Mouse (Mus musculus) Patski (cell line): ENCODE data around the gene Ppp1ca. TPM values are rescaled to one million over a fixed set of nuclear protein-coding genes. Genes with fewer than 3 reads are reported as not detected.

Source experiments
- ATAC-seq: fragments of 100-300 bp; one replicate; pipeline ENCODE4 v1.8.0; 2021
- CTCF ChIA-PET: fragments of 350-600 bp; sonication (Branson Sonifier 250); formaldehyde crosslinking; loops from one replicate; lab custom pipeline; 2022; ENCODE audit warnings: inconsistent platforms; lab: Charles Lee
- POLR2A ChIA-PET: fragments of 350-600 bp; sonication (Branson Sonifier 250); formaldehyde crosslinking; loops from one replicate; lab custom pipeline; 2022; ENCODE audit warnings: antibody characterized with exemption, inconsistent platforms; lab: Charles Lee
- DNase-seq: peaks from one replicate; pipeline ENCODE4 v3.0.0-alpha.2; 2011; ENCODE audit warnings: low read depth, low spot score
- H3K27me3 ChIP-seq: fragments of 371-371 bp; one replicate; pipeline ENCODE4 v1.5.1; 2021
- CTCF ChIP-seq: fragments of 100-300 bp; IDR thresholded peaks from one replicate; pipeline ENCODE4 v1.5.1; 2021
- in situ Hi-C: fragments of 300-500 bp; cut with MboI; formaldehyde crosslinking; loops from 3 replicates; pipeline ENCODE4 v1.11.1; 2018; ENCODE audit warnings: low pct_unique_long_range_greater_than_20kb, mixed read lengths
- polyA plus RNA-seq: library from polyadenylated mRNA; unstranded; gene quantifications from one replicate; pipeline ENCODE4 v1.2.3, GENCODE M21; 2021

The Ppp1ca gene
- polyA plus RNA-seq, result 674 TPM

DNA sequence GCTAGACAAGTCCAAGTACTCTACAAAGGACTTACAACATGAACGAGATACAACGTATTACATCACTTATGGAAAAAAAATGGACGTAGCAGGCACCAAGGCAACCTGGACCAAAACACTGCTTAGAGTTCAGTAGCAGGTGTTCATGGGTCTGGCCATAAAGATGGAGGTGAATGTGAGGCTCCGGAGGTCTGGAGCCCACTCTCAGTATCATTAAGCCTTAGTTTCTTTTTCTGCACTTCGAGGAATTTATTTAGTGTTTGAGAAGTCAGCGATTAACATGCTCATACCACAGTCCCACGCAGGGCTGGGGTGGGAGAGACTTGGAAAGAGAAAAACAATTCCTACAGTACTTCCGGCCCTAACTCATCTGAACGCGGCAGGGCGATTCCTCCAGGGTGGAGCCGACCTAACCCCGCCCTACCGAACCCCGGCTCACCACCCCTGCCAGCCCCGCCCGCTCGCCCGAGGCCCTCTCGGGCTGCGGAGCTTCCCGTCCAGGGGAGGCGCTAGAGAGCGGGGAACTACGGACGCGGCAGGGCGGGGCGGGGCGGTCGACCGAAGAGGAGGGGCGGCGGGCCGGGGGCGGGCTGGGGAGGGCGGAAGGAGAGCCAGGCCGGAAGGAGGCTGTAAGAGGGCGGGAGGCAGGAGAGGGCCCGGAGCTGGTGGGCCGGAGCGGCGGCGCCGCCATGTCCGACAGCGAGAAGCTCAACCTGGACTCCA is at the start of gene Ppp1ca:
Ppp1ca (plus strand) TSS at position 538 of the 723 bp plus-strand sequence.
- POLR2A ChIA-PET, result interaction anchor here (0.8 to 2.1 kb wide), 8 partner anchors 10 to 62 kb away, joined by 3 to 22 read pairs (median 6); partner anchors contain the start of genes AC109138.7, Clcf1 and Rad9a
- H3K27me3 ChIP-seq, result no peaks in the 10 kb centered on the region
- peak; percentile 66 for DNase-seq
- in situ Hi-C loops, result no loop called here
- peak; percentile 91 for ATAC-seq
- TF ChIP-seq CTCF, result no peak
- CTCF ChIA-PET, result interaction anchor here (0.5 to 2.8 kb wide), 9 partner anchors 9 to 36 kb away, joined by 3 to 6 read pairs (median 3); no protein-coding TSS in a partner anchor

DNA sequence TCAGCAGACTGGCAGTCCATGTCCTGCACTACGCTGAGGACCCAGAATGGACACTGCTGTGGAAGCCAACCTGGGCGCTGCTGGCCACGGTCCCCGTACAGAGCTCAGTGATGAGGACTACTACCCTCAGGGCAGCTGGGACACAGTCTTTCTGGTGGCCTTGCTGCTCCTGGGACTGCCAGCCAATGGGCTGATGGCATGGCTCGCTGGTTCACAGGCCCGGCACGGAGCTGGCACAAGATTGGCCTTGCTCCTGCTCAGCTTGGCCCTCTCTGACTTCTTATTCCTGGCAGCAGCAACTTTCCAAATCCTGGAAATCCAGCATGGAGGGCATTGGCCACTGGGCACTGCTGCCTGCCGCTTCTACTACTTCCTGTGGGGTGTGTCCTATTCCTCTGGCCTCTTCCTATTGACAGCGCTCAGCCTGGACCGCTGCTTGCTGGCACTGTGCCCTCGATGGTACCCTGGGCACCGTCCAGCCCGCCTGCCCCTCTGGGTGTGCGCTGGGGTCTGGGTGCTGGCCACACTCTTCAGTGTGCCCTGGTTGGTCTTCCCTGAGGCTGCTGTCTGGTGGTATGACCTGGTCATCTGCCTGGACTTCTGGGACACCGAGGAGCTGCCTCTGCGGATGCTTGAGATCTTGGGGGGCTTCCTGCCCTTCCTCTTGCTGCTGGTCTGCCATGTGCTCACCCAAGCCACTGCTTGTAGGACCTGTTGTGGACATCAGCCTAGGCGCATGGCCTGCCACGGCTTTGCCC is 49.3 kb upstream of the Ppp1ca start:
- ChIA-PET CTCF (interaction anchor here (1.2 to 1.7 kb wide), 3 partner anchors 10 to 19 kb away, joined by 3 to 7 read pairs (median 3); partner anchors contain the start of gene Aip), POLR2A (interaction anchor here (0.6 kb wide), 1 partner anchor 113 kb away, joined by 3 read pairs; no protein-coding TSS in a partner anchor)
- no peak for TF ChIP-seq CTCF
- H3K27me3 ChIP-seq, result no peaks in the 10 kb centered on the region
- in situ Hi-C loops, result no loop called here
- ATAC-seq (no peak), DNase-seq (no peak)

DNA sequence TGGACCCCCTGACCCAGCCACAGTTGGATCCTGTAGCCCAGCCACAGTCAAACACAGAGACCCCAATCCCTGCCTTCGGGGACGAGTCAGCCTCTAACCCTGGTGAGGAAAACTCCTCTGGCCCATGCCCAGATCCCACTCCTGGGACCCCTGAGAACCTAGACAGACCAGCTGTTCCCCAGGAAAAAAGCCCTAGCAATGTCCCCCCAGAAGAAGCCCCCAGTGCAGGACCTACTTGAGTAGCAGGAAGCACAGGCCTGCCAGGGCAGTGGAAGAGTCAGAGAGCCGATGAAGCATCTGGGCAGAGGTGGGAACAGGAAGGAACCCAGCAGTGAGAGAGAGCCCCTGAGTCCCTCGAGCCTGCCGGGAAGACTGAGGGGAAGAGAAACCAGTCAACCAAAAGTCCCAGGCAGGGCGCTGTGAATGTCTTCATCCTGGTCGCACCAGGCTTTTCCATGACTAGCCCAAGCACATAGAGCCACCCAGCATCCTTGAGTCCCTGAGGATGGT is 48.1 kb upstream of the Ppp1ca start, which contains the start of gene Cabp4:
Cabp4 (minus strand) TSS at position 275 of the 510 bp plus-strand sequence.
- no peak for DNase-seq
- in situ Hi-C loops, result no loop called here
- no peaks in the 10 kb centered on the region for H3K27me3 ChIP-seq
- ATAC-seq, result no peak
- CTCF ChIA-PET, result interaction anchor here (1.5 kb wide), 1 partner anchor 19 kb away, joined by 7 read pairs; the partner anchor contains the start of gene Aip
- POLR2A ChIA-PET, result no interaction called here
- no peak for TF ChIP-seq CTCF

DNA sequence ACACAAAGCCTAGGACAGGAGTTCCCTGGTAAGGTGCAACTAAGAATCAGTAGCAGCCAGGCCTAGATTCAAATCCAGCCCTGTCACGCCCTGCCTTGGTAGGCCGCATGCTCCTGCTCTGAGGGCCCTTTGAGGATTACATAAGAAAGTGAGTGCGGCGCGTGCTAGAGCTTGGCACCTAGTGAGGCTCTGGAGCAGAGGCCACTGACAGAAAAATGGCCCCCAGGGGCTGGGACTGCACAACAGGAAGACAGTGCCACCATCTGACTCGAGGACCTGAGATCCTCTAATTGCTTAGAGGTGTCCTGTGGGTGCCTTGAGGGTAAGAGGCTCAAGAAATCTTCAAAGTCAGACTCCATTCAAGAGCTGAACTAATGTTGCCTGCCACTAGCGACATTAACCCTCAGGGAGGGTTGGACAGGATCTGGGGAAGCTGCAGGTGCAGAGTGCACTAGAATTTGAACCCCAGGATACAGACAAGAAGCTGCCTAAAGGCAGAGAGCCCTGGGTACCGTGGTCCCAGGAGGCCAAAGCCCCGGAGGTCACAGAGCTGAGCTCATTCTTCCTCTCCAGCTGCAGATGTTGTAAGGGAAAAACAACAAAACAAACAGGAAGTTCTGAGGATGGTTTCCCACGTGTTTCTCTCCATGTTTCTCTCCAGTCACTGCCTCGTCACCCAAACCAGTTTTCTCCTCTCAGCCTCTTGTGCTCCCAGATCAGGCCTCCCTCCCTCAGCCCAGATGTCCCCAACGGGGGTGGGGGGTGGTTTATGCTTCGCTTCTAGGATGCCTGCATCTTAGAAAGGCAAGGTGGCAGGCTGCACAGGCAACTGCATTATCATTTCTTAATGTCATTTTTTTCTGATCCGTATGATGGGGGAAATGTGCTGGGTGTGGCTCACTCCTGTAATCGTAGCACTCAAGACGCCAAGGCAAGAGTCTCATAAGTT is 47.0 kb upstream of the Ppp1ca start:
- POLR2A ChIA-PET, result no interaction called here
- in situ Hi-C loops, result no loop called here
- no peaks in the 10 kb centered on the region for H3K27me3 ChIP-seq
- ATAC-seq, result no peak
- TF ChIP-seq CTCF, result no peak
- no peak for DNase-seq
- CTCF ChIA-PET, result no interaction called here

DNA sequence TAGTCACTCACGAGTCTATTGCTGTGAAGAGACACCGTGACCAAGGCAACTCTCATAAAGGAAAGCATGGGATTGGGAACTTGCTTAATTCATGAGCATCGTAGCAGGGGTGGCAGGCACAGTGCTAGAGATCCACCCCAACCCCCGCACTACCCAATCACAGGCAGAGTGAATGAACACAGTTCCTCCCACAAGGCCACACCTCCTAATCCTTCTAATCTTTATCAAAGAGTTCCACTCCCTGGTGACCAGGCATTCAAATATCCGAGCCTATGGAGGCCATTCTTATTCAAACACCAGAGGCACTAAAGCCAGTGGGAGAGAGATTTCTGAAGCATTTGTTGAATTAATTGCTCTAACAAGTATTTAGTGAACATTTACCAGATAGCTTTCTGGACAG is 45.9 kb upstream of the Ppp1ca start:
- TF ChIP-seq CTCF, result no peak
- in situ Hi-C loops, result no loop called here
- CTCF ChIA-PET, result interaction anchor here (1.0 kb wide), 1 partner anchor 21 kb away, joined by 3 read pairs; no protein-coding TSS in a partner anchor
- DNase-seq, result no peak
- no peak for ATAC-seq
- POLR2A ChIA-PET, result interaction anchor here (1.0 kb wide), 1 partner anchor 20 kb away, joined by 3 read pairs; no protein-coding TSS in a partner anchor
- no peaks in the 10 kb centered on the region for H3K27me3 ChIP-seq

DNA sequence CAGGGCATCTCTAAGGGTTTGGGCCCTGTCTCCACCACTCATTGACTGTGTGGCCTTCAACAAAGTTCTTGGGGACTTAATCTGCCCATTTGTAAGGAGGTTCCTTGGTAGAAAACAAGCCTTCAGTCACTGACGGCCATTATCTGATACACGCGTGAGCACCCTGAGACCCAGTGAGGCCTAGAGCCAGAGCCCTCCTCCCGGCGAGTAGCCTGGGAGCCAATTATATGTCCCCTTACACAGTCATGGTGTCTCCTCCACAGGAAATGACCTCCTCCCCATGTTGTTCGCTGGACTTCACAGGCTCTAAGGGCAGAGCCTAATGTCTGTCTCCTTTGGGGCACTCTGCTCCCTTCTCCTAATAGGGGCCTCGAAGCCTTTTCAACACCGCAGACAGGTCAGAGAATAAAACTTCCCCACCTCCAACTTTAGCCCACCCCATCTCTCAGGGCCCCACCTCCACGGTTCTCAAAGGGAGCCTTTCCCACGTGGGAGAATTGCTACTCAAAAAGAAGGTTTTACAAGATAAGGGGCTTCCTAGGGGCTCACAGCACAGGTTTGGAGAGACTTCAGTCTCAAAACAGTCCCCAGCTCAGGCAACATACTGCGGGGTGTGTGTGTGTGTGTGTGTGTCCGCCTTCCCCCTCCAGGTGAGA is 45.4 kb upstream of the Ppp1ca start:
- ATAC-seq, result no peak
- CTCF ChIA-PET, result interaction anchor here (1.0 kb wide), 2 partner anchors 10 to 20 kb away, joined by 3 read pairs; no protein-coding TSS in a partner anchor
- in situ Hi-C loops, result no loop called here

DNA sequence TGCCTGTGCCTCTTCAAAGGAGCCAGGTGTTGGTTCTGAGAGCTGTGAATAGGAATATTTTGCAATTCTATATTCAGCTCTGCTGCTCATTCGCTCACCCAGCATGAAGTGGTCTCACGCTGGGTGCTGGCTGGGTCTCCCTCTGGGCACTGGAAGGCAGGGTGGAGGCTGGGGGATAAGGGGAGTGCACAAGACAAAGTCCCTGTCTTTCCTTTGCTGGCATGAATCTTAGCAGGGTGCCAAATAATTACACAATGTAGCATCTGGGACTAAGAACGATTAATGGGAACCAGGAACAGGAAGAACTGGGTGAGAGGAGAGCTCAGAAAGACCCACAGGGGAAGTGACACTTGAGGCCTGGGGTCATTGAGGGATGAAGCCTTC is 44.9 kb upstream of the Ppp1ca start:
- ChIA-PET POLR2A (interaction anchor here (1.0 kb wide), 1 partner anchor 8 kb away, joined by 4 read pairs; the partner anchor contains the start of gene Gpr152), CTCF (interaction anchor here (1.0 kb wide), 2 partner anchors 11 to 20 kb away, joined by 3 read pairs; no protein-coding TSS in a partner anchor)
- no peak for TF ChIP-seq CTCF
- in situ Hi-C loops, result no loop called here
- H3K27me3 ChIP-seq, result no peaks in the 10 kb centered on the region
- ATAC-seq (no peak), DNase-seq (no peak)

More for the DNA sequence above, 45.4 kb upstream of the Ppp1ca start:
- DNase-seq, result no peak
- H3K27me3 ChIP-seq, result no peaks in the 10 kb centered on the region
- POLR2A ChIA-PET, result interaction anchor here (1.0 kb wide), 2 partner anchors 8 to 20 kb away, joined by 3 to 4 read pairs; partner anchors contain the start of gene Gpr152
- TF ChIP-seq CTCF, result no peak

DNA sequence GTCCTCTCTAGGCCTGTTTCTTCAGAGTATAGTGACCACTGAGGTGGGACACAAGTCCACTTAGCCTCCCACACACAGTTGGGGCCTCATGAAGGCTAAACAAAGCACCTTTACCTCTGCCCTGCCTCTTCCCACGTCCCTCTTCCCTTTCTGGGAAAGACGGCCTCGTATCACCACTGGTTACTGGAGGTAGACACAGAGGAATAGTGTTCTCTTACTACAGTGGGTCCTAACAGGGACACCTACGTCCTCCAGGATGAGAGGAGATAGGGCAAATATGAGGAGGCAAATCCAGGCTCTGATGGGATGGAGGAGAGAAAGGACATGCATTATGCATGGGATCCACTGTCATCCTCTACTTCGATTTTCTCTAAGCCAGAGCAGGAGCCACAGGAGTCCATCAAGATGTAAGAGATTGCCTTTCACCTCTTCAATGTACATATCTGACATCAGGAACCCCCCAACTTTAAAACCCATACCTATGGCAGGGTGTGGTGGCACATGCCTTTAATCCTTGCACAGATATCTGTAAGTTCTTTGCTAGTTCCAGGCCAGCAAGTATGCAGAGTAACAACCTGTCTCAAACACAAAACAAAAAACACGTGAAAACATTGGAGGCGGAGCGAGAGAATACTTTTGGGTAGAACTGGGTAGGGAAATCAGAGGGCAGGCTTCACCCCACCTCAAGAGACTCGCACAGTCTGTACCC is 43.9 kb upstream of the Ppp1ca start:
- ChIA-PET CTCF (interaction anchor here (1.0 to 1.3 kb wide), 2 partner anchors 11 to 21 kb away, joined by 3 to 5 read pairs; no protein-coding TSS in a partner anchor), POLR2A (interaction anchor here (1.0 to 1.8 kb wide), 2 partner anchors 9 to 18 kb away, joined by 4 read pairs; partner anchors contain the start of gene Gpr152)
- no peak for DNase-seq
- ATAC-seq, result no peak
- TF ChIP-seq CTCF, result no peak
- H3K27me3 ChIP-seq, result no peaks in the 10 kb centered on the region
- in situ Hi-C loops, result no loop called here
